Mouse (Mus musculus): Measurements from ENCODE around the gene Best1. TPM values are rescaled to one million over a fixed set of nuclear protein-coding genes. Genes with fewer than 3 reads are reported as not detected.
A peak's percentile ranks its signal among the peaks of the same experiment; 100 is the strongest.
"Not testable (repeated sequence)": the region's sequence is repeated elsewhere in the genome, so short reads cannot be mapped to it uniquely, and the experiment has no call there.

The Best1 gene
- polyA plus RNA-seq, 1 experiment from 2014 or later, result 1.1 TPM

GRCm38 (mm10) chr19:9982151-9982851 lies 19.1 kb downstream of the Best1 start:
- Histone ChIP-seq H3K27me3 (ENCODE audit: control insufficient read depth, insufficient read depth, low read length) (no peaks in the 10 kb centered on the region), H3K27ac (ENCODE audit: low read depth, low read length) (peak overlapping the region; percentile 95), H3K4me2 (replicated peaks; ENCODE audit: low read depth, low read length) (peak overlapping the region; percentile 90), H3K4me3 (ENCODE audit: low read length) (peak overlapping the region; percentile 91), H3K4me1 (ENCODE audit: control insufficient read depth, insufficient read depth, low read length) (peaks cover 6% of the 10 kb centered on the region), H3K9ac (ENCODE audit: low read depth, low read length) (peak overlapping the region; percentile 91), H3K9me3 (ENCODE audit: control insufficient read depth, low read length) (no peaks in the 10 kb centered on the region), H3K36me3 (ENCODE audit: control insufficient read depth, insufficient read depth, low read length) (peaks cover 27% of the 10 kb centered on the region)
- under 1% methylated on average over 59 of the region's 59 CpGs for WGBS
- peak; percentile 98 for ATAC-seq (ENCODE audit: low FRiP score, low TSS enrichment)

- Histone ChIP-seq H3K4me3 (ENCODE audit: low read length) (peak overlapping the region; percentile 91), H3K36me3 (ENCODE audit: control insufficient read depth, insufficient read depth, low read length) (peaks cover 27% of the 10 kb centered on the region), H3K4me1 (ENCODE audit: control insufficient read depth, insufficient read depth, low read length) (peaks cover 6% of the 10 kb centered on the region), H3K9ac (ENCODE audit: low read depth, low read length) (peak overlapping the region; percentile 66; the same call in 1 of the 2 replicates), H3K9me3 (ENCODE audit: control insufficient read depth, low read length) (no peaks in the 10 kb centered on the region), H3K27me3 (ENCODE audit: control insufficient read depth, insufficient read depth, low read length) (no peaks in the 10 kb centered on the region), H3K27ac (ENCODE audit: low read depth, low read length) (peak overlapping the region; percentile 95; the same call in 1 of the 2 replicates), H3K4me2 (replicated peaks; ENCODE audit: low read depth, low read length) (peak overlapping the region; percentile 90)
- no peak for ATAC-seq (ENCODE audit: low FRiP score, low TSS enrichment)
- WGBS, result 70% methylated on average over 4 of the region's 4 CpGs
Observed at GRCm38 (mm10) chr19:9981621-9982020, 19.8 kb downstream of the Best1 start.

GRCm38 (mm10) chr19:9980258-9980657 lies 21.2 kb downstream of the Best1 start, which contains the start of gene Fth1:
Gene Fth1, plus strand, starts transcription at chr19:9980598.
- no peaks in the 10 kb centered on the region for H3K9me3 ChIP-seq (ENCODE audit: control insufficient read depth, low read length)
- H3K9ac ChIP-seq (ENCODE audit: low read depth, low read length), result no peak within 1 kb of the TSS
- peaks cover 6% of the 10 kb centered on the region for H3K4me1 ChIP-seq (ENCODE audit: control insufficient read depth, insufficient read depth, low read length)
- H3K36me3 ChIP-seq (ENCODE audit: control insufficient read depth, insufficient read depth, low read length), result peaks cover 15% of the 10 kb centered on the region
- no peak within 1 kb of the TSS for H3K4me3 ChIP-seq (ENCODE audit: low read length)
- H3K27ac ChIP-seq (ENCODE audit: low read depth, low read length), result no peak within 1 kb of the TSS
- H3K27me3 ChIP-seq (ENCODE audit: control insufficient read depth, insufficient read depth, low read length), result no peaks in the 10 kb centered on the region
- no peak within 1 kb of the TSS for H3K4me2 ChIP-seq (replicated peaks; ENCODE audit: low read depth, low read length)
- ATAC-seq (ENCODE audit: low FRiP score, low TSS enrichment), result no peak
- 95% methylated on average over 4 of the region's 4 CpGs for WGBS

DNA sequence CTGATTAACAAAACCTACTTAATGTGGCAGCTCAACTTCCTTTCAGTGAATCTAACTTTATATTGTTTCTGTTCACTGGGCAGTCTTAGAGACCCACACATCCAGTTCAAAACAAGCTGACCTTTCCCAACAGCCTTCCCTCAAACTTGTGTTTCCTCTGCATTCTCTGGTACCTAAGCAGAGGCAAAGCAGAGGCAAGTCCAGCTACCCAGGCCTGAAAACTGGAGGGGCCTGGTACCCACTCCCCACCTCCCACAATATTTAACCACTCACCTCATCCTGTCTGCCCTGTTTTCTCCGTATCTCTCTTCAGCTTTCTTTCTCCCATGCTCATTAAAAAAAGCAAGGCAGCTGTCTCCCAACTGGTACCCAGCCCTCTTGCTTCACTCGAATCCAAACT lies 22.3 kb downstream of the Best1 start:
- peaks cover 6% of the 10 kb centered on the region for H3K4me1 ChIP-seq (ENCODE audit: control insufficient read depth, insufficient read depth, low read length)
- H3K36me3 ChIP-seq (ENCODE audit: control insufficient read depth, insufficient read depth, low read length), result peaks cover 4% of the 10 kb centered on the region
- no peak overlapping the region for H3K27ac ChIP-seq (ENCODE audit: low read depth, low read length)
- no peaks in the 10 kb centered on the region for H3K9me3 ChIP-seq (ENCODE audit: control insufficient read depth, low read length)
- 89% methylated on average over 2 of the region's 2 CpGs for WGBS
- H3K4me2 ChIP-seq (replicated peaks; ENCODE audit: low read depth, low read length), result no peak overlapping the region
- H3K4me3 ChIP-seq (ENCODE audit: low read length), result no peak overlapping the region
- no peak for ATAC-seq (ENCODE audit: low FRiP score, low TSS enrichment)
- no peak overlapping the region for H3K9ac ChIP-seq (ENCODE audit: low read depth, low read length)
- no peaks in the 10 kb centered on the region for H3K27me3 ChIP-seq (ENCODE audit: control insufficient read depth, insufficient read depth, low read length)

GRCm38 (mm10) chr19:9978431-9978951 lies 22.9 kb downstream of the Best1 start:
- Histone ChIP-seq H3K4me2 (replicated peaks; ENCODE audit: low read depth, low read length) (no peak overlapping the region), H3K4me1 (ENCODE audit: control insufficient read depth, insufficient read depth, low read length) (peaks cover 1% of the 10 kb centered on the region; the same call in 1 of the 2 replicates), H3K27me3 (ENCODE audit: control insufficient read depth, insufficient read depth, low read length) (no peaks in the 10 kb centered on the region), H3K27ac (ENCODE audit: low read depth, low read length) (no peak overlapping the region), H3K36me3 (ENCODE audit: control insufficient read depth, insufficient read depth, low read length) (no peaks in the 10 kb centered on the region), H3K9me3 (ENCODE audit: control insufficient read depth, low read length) (no peaks in the 10 kb centered on the region), H3K4me3 (ENCODE audit: low read length) (no peak overlapping the region), H3K9ac (ENCODE audit: low read depth, low read length) (no peak overlapping the region)
- no peak for ATAC-seq (ENCODE audit: low FRiP score, low TSS enrichment)
- WGBS, result 56% methylated on average over 5 of the region's 5 CpGs

DNA sequence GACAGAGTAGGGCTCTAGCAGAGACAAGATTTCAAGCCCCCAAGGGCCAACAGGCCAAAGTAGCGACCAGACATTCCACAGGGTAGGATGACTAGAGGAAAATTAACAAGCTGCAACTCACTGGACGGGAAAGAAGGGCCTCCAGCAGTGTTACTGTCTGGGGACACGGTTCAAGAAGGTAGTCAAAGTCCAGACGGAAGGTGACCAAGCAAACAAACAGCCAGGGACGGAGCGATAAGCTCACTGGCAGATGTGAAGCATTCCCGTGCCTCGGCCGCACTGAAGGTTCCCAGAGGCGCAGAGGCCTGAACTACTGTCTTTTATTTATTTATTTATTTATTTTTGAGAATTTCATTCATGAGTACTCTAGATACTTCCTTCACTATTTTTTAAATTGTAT lies 24.3 kb downstream of the Best1 start:
- Histone ChIP-seq H3K9ac (ENCODE audit: low read depth, low read length) (no peak overlapping the region), H3K27ac (ENCODE audit: low read depth, low read length) (no peak overlapping the region), H3K27me3 (ENCODE audit: control insufficient read depth, insufficient read depth, low read length) (no peaks in the 10 kb centered on the region), H3K4me1 (ENCODE audit: control insufficient read depth, insufficient read depth, low read length) (no peaks in the 10 kb centered on the region), H3K36me3 (ENCODE audit: control insufficient read depth, insufficient read depth, low read length) (no peaks in the 10 kb centered on the region), H3K4me3 (ENCODE audit: low read length) (no peak overlapping the region), H3K9me3 (ENCODE audit: control insufficient read depth, low read length) (no peaks in the 10 kb centered on the region), H3K4me2 (replicated peaks; ENCODE audit: low read depth, low read length) (no peak overlapping the region)
- 80% methylated on average over 10 of the region's 10 CpGs for WGBS
- no peak for ATAC-seq (ENCODE audit: low FRiP score, low TSS enrichment)

- ATAC-seq (ENCODE audit: low FRiP score, low TSS enrichment), result not testable (repeated sequence)
- 55% methylated on average over 2 of the region's 2 CpGs for WGBS
Observed at GRCm38 (mm10) chr19:9974853-9975252, 26.6 kb downstream of the Best1 start.

GRCm38 (mm10) chr19:9968081-9968787 lies 33.2 kb downstream of the Best1 start:
- no peak overlapping the region for H3K27ac ChIP-seq (ENCODE audit: low read depth, low read length)
- no peaks in the 10 kb centered on the region for H3K36me3 ChIP-seq (ENCODE audit: control insufficient read depth, insufficient read depth, low read length)
- no peak for ATAC-seq (ENCODE audit: low FRiP score, low TSS enrichment)
- no peaks in the 10 kb centered on the region for H3K27me3 ChIP-seq (ENCODE audit: control insufficient read depth, insufficient read depth, low read length)
- no peaks in the 10 kb centered on the region for H3K4me1 ChIP-seq (ENCODE audit: control insufficient read depth, insufficient read depth, low read length)
- H3K4me3 ChIP-seq (ENCODE audit: low read length), result no peak overlapping the region
- 76% methylated on average over 8 of the region's 10 CpGs for WGBS
- no peaks in the 10 kb centered on the region for H3K9me3 ChIP-seq (ENCODE audit: control insufficient read depth, low read length)
- no peak overlapping the region for H3K4me2 ChIP-seq (replicated peaks; ENCODE audit: low read depth, low read length)
- H3K9ac ChIP-seq (ENCODE audit: low read depth, low read length), result no peak overlapping the region

More at GRCm38 (mm10) chr19:9974853-9975252, 26.6 kb downstream of the Best1 start:
- H3K4me2 ChIP-seq (replicated peaks; ENCODE audit: low read depth, low read length); H3K36me3 ChIP-seq (ENCODE audit: control insufficient read depth, insufficient read depth, low read length); H3K9ac ChIP-seq (ENCODE audit: low read depth, low read length); H3K4me1 ChIP-seq (ENCODE audit: control insufficient read depth, insufficient read depth, low read length); H3K4me3 ChIP-seq (ENCODE audit: low read length); H3K9me3 ChIP-seq (ENCODE audit: control insufficient read depth, low read length); H3K27me3 ChIP-seq (ENCODE audit: control insufficient read depth, insufficient read depth, low read length); H3K27ac ChIP-seq (ENCODE audit: low read depth, low read length): not testable (repeated sequence)
